Comparison of ENCODE assay signal across 11 mouse cellular contexts in genomic region chr15:85666496-85666895, GRCm38 (mm10).
DNase-seq lines count a peak whose midpoint lies in the region; ATAC-seq and TF ChIP-seq lines count a peak whose summit lies in the region.
"Had no signal": no experiment of that assay in that cellular context is flagged by ENCODE, and none has a peak within 500 bp of the region (broad histone marks: within the 10 kb centered on the region; RNA-seq: fewer than 3 reads in every experiment).

No protein-coding gene starts in this region.

- peak overlapping the region; percentile 56 for H3K4me2 ChIP-seq in forebrain, postnatal 0 days (ENCODE audit: low read depth)
- H3K4me2 ChIP-seq: embryonic facial prominence, embryonic 15.5 days; liver, embryonic 11.5 days had no signal

- H3K4me3 ChIP-seq in layer of hippocampus, adult 2 months, result peak overlapping the region; percentile 59
- peak overlapping the region; percentile 22; the same call in 1 of the 2 replicates for H3K4me3 ChIP-seq in forebrain, postnatal 0 days (ENCODE audit: low read depth, low read length)
- H3K4me3 ChIP-seq: embryonic facial prominence, embryonic 15.5 days; megakaryocyte, embryonic 14.5 days had no signal

- H3K36me3 ChIP-seq in forebrain, postnatal 0 days (ENCODE audit: insufficient read depth), result no peaks in the 10 kb centered on the region

- H3K27me3 ChIP-seq in forebrain, postnatal 0 days (ENCODE audit: insufficient read depth, low read length), result no peaks in the 10 kb centered on the region

- H3K27ac ChIP-seq in layer of hippocampus, adult 2 months, result peak overlapping the region; percentile 100
- H3K27ac ChIP-seq in forebrain, postnatal 0 days (ENCODE audit: low read depth, low read length), result peak overlapping the region; percentile 100
- H3K27ac ChIP-seq: embryonic facial prominence, embryonic 15.5 days had no signal

- WGBS in forebrain, postnatal 0 days, result 29% methylated on average over 9 of the region's 9 CpGs

- peak overlapping the region; percentile 56 for H3K9ac ChIP-seq in forebrain, postnatal 0 days
- H3K9ac ChIP-seq: embryonic facial prominence, embryonic 15.5 days had no signal

- no peaks in the 10 kb centered on the region for H3K9me3 ChIP-seq in forebrain, postnatal 0 days (ENCODE audit: low read length)
- H3K9me3 ChIP-seq: embryonic facial prominence, embryonic 15.5 days; megakaryocyte, embryonic 14.5 days had no signal

- peak; percentile 36 for DNase-seq in cerebellum, adult 9-11 months
- DNase-seq in cerebellum, adult 9-10 months, result no peak
- no peak for DNase-seq in layer of hippocampus, adult 2 months (ENCODE audit: low spot score in 2 of 2)
- no peak for DNase-seq in layer of hippocampus, adult 8-10 months (ENCODE audit: low spot score in 2 of 2)
- DNase-seq in A20 (ENCODE audit: low read depth, low spot score), result peak; percentile 62
- no peak for DNase-seq in forebrain, postnatal 0 days
- no peak for DNase-seq in ovary, postnatal 14 days (ENCODE audit: low spot score)
- DNase-seq in urinary bladder, adult 2 months (ENCODE audit: low spot score), result no peak

- TF ChIP-seq CTCF in layer of hippocampus, adult 2 months (conservative IDR thresholded peaks at IDR 0.05), result no peak
- TF ChIP-seq CTCF in forebrain, postnatal 0 days (IDR thresholded peaks at IDR 0.05; ENCODE audit: low read depth), result no peak

- no peak for ATAC-seq in forebrain, postnatal 0 days

- H3K4me1 ChIP-seq in forebrain, postnatal 0 days (ENCODE audit: insufficient read depth), result peaks cover 11% of the 10 kb centered on the region

Comparison
In these comparisons a context has a peak if more than half of its experiments do, and no peak if none do; other contexts are left out.
1. DNase-seq: peak in cerebellum, adult 9-11 months (single experiment) and A20 (single experiment); none in cerebellum, adult 9-10 months (single experiment), layer of hippocampus, adult 2 months (0 of 2), layer of hippocampus, adult 8-10 months (0 of 2), forebrain, postnatal 0 days (single experiment), ovary, postnatal 14 days (single experiment) and urinary bladder, adult 2 months (single experiment).